Mouse (Mus musculus): ENCODE results near the gene Kdm8.

DNA sequence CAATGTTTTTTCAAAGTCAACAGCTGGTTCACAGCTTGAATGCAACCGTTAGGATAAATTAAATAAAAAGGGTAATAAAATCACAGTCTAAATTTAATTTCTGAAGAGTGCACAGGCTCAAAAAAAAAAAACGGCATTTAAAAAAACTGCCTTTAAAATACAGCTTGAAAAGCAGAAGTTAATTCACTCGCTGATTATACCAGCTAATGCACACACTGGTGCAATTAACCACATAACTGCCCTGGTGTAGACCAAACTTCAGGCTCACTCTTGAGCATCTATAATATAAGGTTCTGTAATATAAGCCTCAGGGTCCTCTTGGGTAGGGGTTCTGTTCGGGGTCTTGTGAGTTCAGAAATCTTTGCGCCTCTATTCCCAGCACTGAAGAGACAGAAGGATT is 27.7 kb upstream of the Kdm8 start:
- no peak for TF ChIP-seq CTCF (IDR thresholded peaks at IDR 0.05; ENCODE audit: control insufficient read depth, insufficient read depth, insufficient replicate concordance, low read depth, low read length)
- no peak for TF ChIP-seq POLR2A (IDR thresholded peaks at IDR 0.05; ENCODE audit: control insufficient read depth, low read depth, low read length)

Measured in testis, adult 2 months (tissue).